Mouse (Mus musculus) T-helper 17 cell (primary cell): Measurements from ENCODE around the gene Dpp4.

ENCODE experiments used
- in situ Hi-C, 2 experiments: fragments of 300-600 bp; cut with MboI, MseI; formaldehyde crosslinking; loops; 1 replicate in 1 of 2; 2 replicates in 1 of 2; pipeline ENCODE4 v1.15.1; 2025; ENCODE audit warnings: high pct_unique_total_duplicates in 2 of 2

The Dpp4 gene

GRCm38 (mm10) chr2:62319489-62319888 lies 92.5 kb downstream of the Dpp4 start:
- in situ Hi-C loops: no loop called here

GRCm38 (mm10) chr2:62316930-62317329 lies 95.1 kb downstream of the Dpp4 start:
- in situ Hi-C loops: no loop called here

- in situ Hi-C loops: loop anchor here in 1 of 2 experiments (5.0 kb wide), 1 partner anchor 330 kb away; no protein-coding TSS in a partner anchor
These were observed 104.6 kb downstream of the Dpp4 start for GRCm38 (mm10) chr2:62307477-62307876.

GRCm38 (mm10) chr2:62306978-62307377 lies 105.1 kb downstream of the Dpp4 start:
- in situ Hi-C loops: loop anchor here in 1 of 2 experiments (5.0 kb wide), 1 partner anchor 330 kb away; no protein-coding TSS in a partner anchor

DNA sequence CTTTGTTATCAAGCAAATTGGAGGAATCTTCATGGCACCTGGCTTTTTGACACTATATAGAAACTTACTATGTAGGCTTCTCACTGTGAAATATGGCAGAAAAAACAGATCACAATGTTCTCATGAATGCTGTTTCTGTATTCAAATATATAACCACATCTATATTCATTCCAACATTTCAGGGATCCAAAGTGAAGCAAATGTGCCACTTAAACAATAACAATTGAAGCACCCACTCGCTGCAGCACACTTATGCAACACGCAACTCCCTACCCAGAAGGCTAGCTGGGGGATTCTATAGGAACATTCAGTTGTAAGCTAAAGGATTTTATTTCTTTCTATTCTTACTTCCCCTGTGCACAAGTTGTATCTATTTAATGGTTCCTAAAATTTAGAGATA lies 110.3 kb downstream of the Dpp4 start:
- in situ Hi-C loops: no loop called here

GRCm38 (mm10) chr2:62293846-62294245 lies 118.2 kb downstream of the Dpp4 start:
- in situ Hi-C loops: loop anchor here in 1 of 2 experiments (25.0 kb wide), 1 partner anchor 632 kb away; no protein-coding TSS in a partner anchor

DNA sequence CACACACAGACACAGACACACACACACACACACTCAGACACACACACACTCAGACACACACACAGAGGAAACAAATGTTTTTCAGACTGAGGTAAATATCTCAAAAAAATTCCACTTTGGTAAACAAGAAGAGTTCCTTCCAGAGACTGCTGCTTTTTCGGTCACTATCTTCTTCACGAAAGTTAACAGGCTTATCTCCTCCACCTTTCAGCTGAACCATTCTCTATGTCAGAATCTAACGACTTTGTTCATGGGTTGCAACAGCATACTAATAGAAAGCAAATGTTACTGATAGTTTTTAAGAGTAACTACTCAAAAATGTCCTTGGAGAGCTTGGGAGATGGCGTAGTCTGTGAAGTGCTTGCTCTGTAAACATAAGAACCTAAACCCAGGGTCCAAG lies 124.5 kb downstream of the Dpp4 start:
- in situ Hi-C loops: loop anchor here in 1 of 2 experiments (25.0 kb wide), 1 partner anchor 625 kb away; no protein-coding TSS in a partner anchor

GRCm38 (mm10) chr2:62285847-62286246 lies 126.2 kb downstream of the Dpp4 start:
- in situ Hi-C loops: loop anchor here in 1 of 2 experiments (25.0 kb wide), 1 partner anchor 624 kb away; no protein-coding TSS in a partner anchor

GRCm38 (mm10) chr2:62285026-62285425 lies 127.0 kb downstream of the Dpp4 start:
- in situ Hi-C loops: loop anchor here in 1 of 2 experiments (25.0 kb wide), 1 partner anchor 623 kb away; no protein-coding TSS in a partner anchor
